Mouse (Mus musculus): Measurements from ENCODE around the gene Mcrip1.
"Not testable (repeated sequence)": the region's sequence is repeated elsewhere in the genome, so short reads cannot be mapped to it uniquely, and the experiment has no call there.

Mcrip1 gene

DNA sequence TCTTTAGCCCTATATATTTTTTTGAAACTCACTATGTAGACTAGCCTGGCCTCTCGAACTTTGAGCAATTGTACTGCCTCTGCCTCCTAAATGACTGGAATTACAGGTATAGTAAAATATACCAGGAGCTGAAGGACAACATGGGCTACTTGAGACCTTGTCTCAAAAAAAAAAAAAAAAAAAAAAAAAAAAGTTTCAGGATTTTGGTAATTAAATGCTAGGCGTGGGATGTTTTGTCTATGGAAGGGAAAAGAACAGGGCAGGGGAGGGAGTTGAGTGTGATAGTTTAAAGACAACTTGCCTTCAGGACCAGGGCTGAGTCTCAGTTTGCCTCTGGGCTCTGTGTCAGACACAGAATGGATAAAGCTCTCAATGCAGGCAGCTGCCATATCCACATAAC is 25.5 kb upstream of the Mcrip1 start:
- no peak for DNase-seq (ENCODE audit: low spot score)

DNA sequence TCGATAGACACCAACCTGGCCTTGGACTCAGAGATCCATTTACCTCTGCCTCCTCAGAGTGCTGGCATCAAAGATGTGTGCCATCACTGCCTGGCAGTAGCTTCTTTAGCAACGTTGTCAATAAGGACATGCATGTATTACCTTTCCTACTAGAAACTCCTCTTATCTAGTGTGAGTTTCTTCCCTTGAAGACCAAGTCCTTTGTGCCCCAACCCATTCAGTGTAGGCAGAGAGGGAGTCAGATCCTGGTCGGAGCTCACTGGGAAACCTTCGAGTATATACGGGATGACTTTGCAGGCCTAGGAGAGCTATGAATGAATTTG is 24.7 kb upstream of the Mcrip1 start:
- DNase-seq (ENCODE audit: low spot score): no peak

DNA sequence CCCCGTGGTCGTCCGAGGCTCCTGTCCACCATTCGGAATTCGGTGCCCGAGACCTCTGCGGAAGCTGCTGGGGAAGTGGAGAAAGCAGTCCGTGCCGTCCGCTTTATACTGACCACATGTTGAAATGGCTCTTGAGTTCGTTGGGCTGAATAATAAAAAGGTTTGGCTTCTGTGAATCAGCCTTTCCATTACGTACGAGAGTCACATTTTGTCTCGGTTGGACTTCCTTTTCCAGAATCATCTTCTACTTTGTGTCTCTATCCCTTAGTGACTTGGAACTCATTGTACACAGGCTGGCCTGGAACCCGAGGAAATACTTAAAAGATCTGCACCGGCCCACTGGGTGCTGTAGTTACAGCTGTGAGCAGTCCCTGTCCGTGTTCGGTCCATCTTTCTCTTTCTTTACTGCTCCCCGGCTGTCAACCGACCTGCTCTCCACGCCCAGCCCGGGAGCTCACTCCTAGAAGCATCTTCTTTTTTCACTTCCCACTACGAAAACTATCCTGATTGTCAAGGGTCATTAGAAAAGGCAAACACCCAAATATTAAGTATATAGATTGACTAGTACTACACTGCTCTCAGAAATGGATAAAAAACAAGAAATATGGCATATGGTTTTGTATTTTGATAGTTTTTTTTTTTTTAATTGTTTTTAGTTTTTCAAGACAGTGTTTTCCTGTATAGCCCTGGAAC is 24.2 kb upstream of the Mcrip1 start:
- DNase-seq (ENCODE audit: low spot score): no peak

DNA sequence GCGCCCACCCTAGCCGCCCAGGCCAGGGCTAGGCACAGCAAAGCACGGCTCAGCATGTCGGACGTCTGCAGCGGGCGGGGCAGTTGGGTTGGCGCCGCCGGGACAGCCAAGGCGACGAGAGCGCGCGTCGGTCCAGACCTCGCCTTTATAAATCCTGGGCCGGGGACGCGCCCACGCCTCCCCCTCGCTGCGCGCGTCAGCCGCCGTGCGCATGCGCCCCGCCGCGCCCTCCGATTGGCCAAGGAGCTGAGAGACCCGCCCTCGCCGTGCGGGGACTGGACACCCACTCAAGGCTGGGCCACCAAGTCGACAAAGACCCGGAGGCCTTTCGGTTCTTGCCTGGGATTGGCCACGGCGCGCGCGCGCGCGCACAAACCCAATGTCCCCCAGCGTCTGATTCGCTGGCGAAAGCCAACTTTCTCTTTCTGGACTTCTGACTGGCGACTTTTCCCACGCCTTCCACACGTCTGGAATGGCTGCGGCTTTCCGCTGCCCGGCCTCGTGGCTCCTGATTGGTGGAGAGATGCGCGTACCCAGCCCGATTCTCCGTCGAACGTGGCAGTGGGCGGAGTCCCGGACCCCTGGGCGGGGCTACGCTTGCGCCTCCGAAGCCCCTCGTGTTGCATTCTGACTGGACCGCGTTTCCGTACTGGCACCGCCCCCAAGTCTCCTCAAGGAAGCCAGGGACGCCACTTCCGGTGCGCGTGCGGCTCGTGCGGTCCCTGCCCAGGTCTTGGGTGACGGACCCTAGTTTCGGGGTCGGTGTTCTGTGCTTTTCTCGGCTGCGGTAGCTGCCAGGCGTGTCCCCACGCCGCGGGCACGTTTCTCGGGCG is 23.4 kb upstream of the Mcrip1 start, which contains the start of gene P4hb:
Gene P4hb (minus strand): TSS at position 502 of the 833 bp plus-strand sequence.
- DNase-seq (ENCODE audit: low spot score): peak; percentile 99

DNA sequence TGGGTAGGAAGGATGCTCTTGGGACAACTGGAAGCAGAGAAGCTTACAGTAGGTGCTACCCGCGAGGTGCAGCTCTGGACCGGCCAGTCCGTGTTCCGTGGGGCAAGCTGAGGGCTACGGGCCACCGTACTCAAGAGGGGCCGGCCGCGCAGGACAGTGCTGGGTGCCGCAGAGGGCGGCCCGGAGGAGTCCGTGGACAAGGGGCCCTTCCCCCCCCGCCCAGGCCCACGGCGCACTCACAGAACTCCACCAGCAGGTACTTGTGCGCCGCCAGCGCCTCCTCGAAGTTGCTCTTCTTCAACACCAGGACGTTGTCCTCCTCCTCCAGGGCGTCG is 22.9 kb upstream of the Mcrip1 start:
- no peak for DNase-seq (ENCODE audit: low spot score)

DNA sequence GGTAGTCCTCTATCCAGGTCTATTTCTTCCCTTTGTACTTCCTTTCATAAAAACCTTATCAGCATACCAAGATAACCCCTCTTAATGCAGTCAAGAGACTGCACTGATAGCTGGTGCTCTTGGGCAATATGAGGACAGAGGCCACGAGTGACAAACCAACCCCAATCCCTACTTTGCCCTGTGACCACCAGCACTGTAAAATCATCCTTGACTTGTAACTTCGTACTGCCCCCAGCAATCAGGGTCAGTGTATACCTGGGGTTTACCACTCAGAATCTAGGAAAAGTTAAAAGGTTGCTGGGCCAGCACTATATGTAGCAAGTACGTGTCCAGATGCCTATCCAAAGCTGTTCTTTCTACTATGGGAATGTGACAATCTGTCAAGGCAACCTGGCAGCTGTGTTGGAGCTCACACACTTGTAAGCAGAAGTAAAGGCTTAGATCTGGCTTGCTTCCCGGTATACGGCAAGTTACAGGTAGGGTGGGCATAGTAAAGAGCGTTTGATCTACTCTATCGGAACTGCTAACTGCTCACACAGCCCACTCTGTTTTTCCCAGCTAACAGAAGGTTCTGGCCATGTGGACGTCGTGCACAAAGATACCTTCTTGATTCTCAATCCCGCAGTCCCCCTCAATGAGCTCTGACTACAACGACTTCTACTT is 22.4 kb upstream of the Mcrip1 start:
- no peak for DNase-seq (ENCODE audit: low spot score)

DNA sequence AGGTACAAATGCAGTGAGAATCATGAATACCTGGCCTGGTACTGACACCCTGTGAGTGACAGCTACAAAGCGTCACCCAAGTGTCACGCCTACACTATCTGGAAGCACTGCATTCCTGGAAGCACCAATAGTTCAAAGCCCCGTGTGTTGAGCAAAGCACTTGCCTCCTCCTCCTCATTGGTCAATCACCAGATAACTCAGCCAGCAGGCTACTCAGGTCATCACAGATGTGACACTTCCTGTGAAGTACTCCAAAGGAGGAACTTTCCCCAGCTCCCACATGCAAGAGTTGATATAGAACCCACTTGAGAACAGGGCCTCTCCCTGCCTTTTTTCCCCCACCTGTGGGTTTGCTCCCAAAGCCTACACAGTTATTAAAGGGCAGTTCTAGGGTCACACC is 21.6 kb upstream of the Mcrip1 start:
- DNase-seq (ENCODE audit: low spot score): no peak

DNA sequence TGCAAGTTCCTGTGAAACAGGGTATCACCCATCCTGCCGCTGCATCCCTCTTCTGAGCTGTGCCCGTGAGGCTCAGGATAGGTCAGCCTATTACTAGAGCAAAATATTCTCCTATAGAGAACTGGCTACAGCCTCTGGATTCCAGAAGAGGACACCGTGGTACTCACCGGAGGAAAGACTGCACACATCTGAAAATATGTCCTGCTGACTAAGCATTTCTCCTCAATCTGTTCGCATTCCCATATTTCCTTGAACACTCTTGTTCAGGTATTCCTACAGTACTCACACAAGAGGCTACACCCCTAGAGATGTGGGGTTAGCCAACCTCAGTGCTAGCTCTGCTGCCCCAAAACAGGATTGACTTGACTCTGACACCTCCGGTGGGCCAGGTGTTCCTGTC is 18.8 kb upstream of the Mcrip1 start:
- DNase-seq (ENCODE audit: low spot score): no peak

DNA sequence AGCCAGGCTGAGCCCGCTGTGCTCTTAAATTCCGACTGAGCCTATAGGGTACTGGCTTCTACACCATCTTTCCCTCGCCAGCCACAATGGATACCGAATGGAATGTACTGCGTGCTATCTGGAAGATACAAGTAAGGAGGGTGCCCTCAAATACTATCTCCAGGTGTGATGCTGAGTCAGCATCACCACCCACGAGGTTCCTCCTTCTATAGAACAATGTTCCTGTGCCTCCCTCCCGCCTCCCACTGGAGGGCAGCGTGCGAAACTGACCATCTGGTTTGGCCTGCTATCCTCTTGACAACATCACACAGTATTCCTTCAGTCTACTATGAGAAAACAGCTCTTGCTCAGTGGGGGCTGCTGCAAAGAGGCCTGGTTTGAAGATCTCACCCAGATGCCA is 15.6 kb upstream of the Mcrip1 start:
- DNase-seq (ENCODE audit: low spot score): no peak

DNA sequence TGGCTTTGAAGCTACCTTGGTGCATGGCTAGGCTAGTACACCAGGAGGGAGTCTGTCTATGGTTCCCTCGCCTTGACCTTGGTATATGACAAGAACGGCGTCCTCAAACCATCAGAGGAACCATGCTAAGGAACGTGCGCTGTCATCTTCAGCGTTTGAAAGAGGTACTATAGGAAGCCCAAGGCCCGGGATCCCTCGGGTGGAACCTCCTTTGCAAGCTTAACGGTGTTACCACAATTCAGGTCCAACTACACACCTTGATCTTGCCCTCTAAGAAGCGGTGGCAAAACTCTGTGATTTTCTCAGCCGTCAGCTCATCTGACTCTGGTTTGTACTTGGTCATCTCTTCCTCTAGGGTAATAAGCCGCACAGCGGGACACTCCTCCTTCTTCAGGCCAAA is 13.4 kb upstream of the Mcrip1 start:
- DNase-seq (ENCODE audit: low spot score): no peak

DNA sequence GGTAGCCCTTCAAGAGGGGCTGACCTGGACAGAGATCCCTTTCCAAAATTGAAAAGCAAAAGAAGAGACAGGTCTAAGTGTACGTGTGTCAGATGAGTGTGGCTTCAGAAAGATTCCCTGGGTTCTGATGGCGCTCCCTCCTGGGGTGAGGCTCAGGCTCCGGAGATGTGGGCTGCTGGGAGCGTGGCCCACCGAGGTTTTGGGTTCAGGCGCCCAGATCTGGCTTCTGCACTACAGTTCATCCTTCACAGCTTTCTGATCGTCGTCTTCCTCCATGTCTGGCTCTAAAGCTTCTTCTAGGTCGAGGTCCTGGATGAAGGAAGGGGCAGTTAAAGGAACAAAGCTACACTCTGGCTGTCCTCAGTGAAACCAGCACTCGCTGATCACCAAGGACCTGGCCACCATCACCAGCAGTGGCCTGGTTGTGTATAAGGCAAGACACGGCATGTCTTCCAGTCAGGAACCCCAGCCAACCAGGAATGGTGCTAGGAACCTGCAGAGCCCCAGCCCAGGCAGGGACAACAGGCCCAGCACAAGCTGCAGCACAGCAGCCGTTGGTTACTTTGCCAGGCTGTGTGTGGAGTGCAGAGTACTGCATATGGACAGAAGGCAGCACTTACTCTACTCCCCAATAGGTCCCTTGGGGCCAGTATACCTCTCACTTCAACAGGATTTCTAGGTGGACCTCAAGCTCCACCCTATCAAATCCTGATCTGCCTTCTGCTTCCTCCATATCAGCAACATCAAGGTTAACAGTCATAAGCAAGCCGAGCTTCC is 11.6 kb upstream of the Mcrip1 start:
- no peak for DNase-seq (ENCODE audit: low spot score)

DNA sequence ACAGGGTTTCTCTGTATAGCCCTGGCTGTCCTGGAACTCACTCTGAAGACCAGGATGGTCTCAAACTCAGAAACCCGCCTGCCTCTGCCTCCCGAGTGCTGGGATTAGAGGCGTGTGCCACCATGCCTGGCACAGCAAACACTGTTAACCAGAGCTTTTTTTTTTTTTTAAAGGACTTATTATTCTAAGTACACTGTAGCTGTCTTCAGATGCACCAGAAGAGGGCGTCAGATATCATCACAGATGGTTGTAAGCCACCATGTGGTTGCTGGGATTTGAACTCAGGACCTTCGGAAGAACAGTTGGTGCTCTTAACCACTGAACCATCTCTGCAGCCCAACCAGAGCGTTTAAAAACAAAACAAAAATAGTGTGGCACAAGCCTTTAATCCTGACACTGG is 9.3 kb upstream of the Mcrip1 start:
- DNase-seq (ENCODE audit: low spot score): not testable (repeated sequence)

DNA sequence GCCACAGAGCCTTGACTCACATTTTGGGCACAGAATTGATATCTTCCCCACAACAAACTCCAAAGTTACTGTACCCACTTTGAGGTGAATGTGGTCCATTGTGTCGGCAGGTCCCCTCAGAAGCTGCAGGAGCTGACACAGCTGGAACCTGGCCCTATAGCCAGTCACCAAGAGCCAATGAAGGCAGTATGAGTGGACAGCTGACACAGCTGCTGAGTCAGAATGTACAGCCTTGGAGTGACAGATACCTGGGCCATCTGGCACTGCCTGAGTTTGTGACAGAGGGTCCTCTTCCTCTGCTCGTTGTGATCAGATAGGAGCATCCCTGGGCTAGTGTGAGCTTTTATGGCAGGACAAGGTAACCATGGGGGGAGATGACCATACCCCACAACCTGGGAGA is 5.7 kb upstream of the Mcrip1 start:
- no peak for DNase-seq (ENCODE audit: low spot score)

DNA sequence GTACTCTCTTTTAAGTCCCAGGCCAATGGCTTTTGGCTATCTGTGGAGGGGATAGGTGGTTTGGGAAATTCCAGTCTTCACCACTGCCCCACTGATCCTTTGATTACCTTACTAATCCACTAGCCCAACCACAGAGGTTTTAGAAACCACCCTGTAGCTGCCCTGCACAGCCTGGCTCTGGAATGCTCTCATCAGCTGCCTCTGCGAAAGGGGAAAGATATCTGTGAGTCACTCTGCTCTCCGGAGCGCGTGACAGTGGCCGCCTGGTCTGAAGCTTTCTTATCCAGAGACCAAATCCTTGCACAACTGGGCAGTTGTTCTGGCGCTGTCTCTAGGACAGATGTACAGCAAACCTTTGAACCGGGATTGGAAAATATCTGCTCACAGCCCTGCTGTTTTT is 5.3 kb upstream of the Mcrip1 start:
- no peak for DNase-seq (ENCODE audit: low spot score)

DNA sequence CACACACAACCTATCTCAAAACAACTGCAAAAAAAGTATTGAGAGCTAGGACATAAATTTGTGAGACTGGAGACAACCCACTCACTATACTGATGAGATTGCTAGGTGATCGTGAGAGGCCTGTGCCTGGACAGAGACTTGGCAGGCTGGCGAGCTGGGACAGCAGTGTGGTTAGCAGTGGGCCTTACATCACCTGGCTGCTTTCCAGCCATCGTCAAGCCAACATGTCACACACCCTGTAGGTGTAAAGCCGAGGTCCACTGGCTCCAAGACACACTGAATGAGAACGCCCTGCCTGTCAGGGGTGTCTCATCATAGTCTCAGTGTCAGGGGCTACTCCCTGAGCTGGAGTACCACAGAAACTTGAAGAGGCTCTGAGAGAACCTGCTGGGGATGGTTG is 3.2 kb upstream of the Mcrip1 start:
- DNase-seq (ENCODE audit: low spot score): no peak

DNA sequence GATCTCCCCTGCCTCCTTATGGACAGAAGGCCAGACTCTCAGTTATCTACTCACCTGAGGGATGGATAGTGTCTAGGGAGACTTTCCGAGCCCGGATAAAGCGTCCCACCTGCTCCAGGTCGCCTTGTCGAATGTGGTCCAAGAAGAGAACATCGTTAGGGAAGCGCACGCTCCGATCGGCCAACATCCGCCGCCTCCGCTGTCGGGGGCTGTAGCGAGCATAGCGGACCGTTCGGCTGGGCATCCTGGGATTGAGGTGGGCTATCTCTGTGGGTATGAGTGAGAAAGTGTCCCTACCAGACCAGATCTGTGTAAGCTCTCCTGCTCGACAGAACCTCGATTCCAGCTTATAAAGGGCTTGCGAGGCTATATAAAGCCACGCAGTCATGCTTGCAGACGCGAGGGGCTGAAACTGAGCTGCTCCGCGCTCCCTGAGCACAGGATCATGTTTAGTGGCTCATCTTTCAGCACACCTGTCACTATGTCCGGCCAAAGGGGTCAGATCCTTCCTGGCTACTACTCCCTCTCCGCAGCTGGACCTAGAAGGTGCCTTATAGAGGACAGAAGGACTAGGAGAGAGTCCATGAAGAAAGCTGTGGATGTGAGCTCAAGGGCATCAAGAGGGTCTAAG is 1.4 kb upstream of the Mcrip1 start, which contains the start of gene Ppp1r27:
Gene Ppp1r27 (minus strand): TSS at position 323 of the 631 bp plus-strand sequence.
- DNase-seq (ENCODE audit: low spot score): no peak

DNA sequence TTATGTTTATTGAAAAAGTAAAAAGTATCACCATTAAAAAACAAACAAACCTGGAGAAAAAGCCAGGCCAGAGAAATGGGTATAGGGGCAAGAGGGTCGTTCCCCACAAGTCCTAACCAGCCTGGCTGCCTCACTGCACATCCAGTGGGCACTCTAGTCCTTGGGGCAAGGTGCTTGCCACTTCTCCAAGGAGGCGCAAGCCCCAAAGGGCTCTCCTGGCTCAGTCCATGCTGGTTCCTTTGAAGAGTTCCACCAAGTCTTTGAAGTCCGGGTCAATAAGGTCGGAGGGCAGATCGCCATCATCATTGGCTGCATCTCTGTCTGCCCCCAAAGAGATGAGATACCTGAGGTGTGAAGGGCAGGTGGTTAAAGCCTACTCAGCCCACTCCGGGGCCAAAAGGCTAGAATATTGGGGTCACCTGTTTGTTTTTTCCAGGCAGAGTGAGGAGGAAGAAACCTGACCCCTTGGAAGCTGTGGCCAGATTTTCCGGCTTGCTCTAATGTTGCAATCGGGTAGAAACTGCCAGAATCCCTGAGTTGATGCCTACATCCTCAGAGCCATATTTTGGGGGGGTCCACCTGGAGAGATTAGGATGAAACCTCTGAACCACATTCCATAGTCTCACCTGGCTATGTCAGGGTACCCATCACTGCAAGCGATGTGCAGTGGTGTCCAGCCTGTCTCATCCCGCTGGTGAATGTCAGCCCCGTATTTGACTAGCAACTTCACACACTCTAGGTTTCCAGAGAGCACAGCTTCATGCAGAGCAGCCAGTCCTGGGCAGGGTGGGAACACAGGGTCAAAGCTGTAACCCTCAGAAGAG is 671 bp upstream of the Mcrip1 start:
- no peak for DNase-seq (ENCODE audit: low spot score)

DNA sequence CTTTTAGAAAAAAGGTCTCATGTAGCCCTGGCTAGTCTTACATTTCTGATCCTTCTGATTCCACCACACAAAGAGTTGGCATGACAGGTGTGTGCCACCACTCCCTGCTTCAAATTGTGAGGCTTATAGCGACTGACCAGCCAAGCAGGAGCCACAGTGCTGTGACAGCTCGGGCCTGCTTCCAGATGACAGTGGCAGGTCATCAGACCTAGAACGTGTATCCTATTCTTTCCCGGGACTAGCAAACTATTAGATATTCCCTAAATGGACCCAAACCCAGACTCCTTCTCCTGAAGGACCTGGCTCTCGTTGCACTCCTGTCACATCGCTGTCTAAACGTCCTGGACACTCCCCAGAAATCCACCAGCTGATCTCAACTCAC is 750 bp downstream of the Mcrip1 start:
- no peak for DNase-seq (ENCODE audit: low spot score)

DNA sequence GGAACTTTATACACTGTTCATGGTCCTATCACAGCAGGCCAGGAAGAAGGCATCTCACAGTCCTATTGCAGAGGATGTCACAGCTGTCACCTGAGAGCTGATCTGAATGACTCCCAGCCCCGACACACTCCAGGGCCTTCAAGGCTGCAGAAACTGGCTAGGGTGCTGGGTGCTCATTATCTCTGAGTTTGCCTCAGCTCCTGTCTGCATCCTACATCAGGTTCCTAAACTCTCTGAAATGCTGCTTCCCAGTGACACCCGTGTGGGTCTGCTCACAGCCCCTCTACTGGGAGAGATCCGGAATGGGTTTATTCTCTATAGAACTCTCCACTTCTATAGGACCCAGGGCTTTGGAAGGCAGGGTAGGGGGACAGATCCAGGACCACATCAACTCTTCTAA is 1.3 kb downstream of the Mcrip1 start:
- no peak for DNase-seq (ENCODE audit: low spot score)

DNA sequence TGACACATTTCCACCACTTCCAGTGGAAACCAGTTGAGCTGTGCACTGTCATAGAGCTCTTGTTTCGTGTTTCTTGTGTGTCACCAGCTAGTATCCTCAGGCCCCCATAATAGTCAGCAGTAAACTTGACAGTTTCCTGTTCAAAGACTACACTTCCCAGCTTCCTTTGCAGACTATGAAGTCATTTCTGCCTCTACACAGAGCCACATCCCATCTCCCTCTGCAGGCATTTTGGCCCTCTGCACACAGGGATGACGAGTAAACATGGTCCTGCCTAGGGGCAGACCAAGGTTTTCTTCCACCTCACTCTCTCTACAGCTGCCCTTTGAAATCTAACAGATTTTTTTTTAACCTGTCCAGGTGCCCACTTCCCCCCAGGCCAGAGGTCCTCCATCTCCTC is 2.1 kb downstream of the Mcrip1 start:
- DNase-seq (ENCODE audit: low spot score): no peak

DNA sequence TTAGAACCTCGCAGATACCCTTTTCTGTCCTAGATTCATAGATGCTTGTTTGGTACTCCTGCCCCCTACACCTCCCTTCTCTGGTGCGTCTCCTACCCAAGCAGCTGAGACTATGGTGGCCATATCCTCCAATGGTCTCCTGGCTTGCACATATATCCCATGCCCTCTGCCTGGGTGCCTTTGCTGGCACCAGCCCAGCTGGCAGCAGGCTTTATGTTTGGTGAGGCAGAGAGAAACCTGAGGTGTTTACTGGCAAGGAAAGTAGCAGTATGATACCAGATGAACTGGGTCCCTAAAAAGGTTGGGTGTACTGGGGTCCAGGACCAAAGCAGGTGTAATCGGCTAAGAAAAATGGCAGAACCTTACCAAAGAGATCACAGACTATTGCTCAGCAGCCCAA is 3.6 kb downstream of the Mcrip1 start:
- DNase-seq (ENCODE audit: low spot score): no peak

Data from spleen, adult 12 weeks (tissue).